Mouse (Mus musculus) MEL (cell line): ENCODE measurements around the gene Fam171a1. TPM values are rescaled to one million over a fixed set of nuclear protein-coding genes. Genes with fewer than 3 reads are reported as not detected.

Experiments used
- DNase-seq: peaks from one replicate; pipeline ENCODE4 v3.0.0; 2011; ENCODE audit warnings: low read depth, low spot score
- H3K27ac ChIP-seq: 2 replicates; pipeline ENCODE4 v1.5.1; 2012; ENCODE audit warnings: low read depth, mild to moderate bottlenecking, control low read depth, low read length, moderate library complexity; ENCODE audit not compliant: control insufficient read depth
- H3K27me3 ChIP-seq, 2 experiments: fragments of 150-350 bp in 1 of 2; sonication (generic) in 1 of 2; 2 replicates each; pipeline ENCODE4 v1.6.1; 2012; ENCODE audit warnings: low read length in 2 of 2, mild to moderate bottlenecking in 2 of 2, improper control_type of control experiment in 1 of 2, moderate library complexity in 1 of 2; ENCODE audit not compliant: insufficient read depth in 2 of 2, control insufficient read depth in 1 of 2
- H3K36me3 ChIP-seq, 2 experiments: 2 replicates each; pipeline ENCODE4 v1.6.1; 2012 to 2014; ENCODE audit warnings: low read length in 2 of 2, improper control_type of control experiment in 1 of 2, inconsistent platforms in 1 of 2, mild to moderate bottlenecking in 1 of 2; ENCODE audit not compliant: insufficient read depth in 2 of 2, control insufficient read depth in 1 of 2
- H3K4me1 ChIP-seq, 2 experiments: fragments of 150-350 bp in 1 of 2; sonication (generic) in 1 of 2; 2 replicates each; pipeline ENCODE4 v1.6.1; 2012; ENCODE audit warnings: low read length in 2 of 2, improper control_type of control experiment in 1 of 2, mild to moderate bottlenecking in 1 of 2; ENCODE audit not compliant: insufficient read depth in 2 of 2, control insufficient read depth in 1 of 2
- H3K4me3 ChIP-seq, 2 experiments: fragments of 150-350 bp in 1 of 2; sonication (generic) in 1 of 2; 2 replicates each; pipeline ENCODE4 v1.5.1; 2012; ENCODE audit warnings: low read depth in 2 of 2, low read length in 2 of 2, mild to moderate bottlenecking in 2 of 2, moderate library complexity in 2 of 2, control low read depth in 1 of 2, improper control_type of control experiment in 1 of 2; ENCODE audit not compliant: control insufficient read depth in 1 of 2, insufficient read depth in 1 of 2
- H3K79me2 ChIP-seq: 2 replicates; pipeline ENCODE4 v1.6.1; 2012; ENCODE audit warnings: mild to moderate bottlenecking, low read length, moderate library complexity; ENCODE audit not compliant: control insufficient read depth, poor library complexity, insufficient read depth
- H3K9ac ChIP-seq: 2 replicates; pipeline ENCODE4 v1.6.1; 2012; ENCODE audit warnings: low read depth, mild to moderate bottlenecking, control low read depth, low read length, moderate library complexity; ENCODE audit not compliant: control insufficient read depth, poor library complexity, severe bottlenecking
- H3K9me3 ChIP-seq: fragments of 150-350 bp; sonication (generic); replicated peaks from 2 replicates; pipeline ENCODE4 v1.6.1; 2012; ENCODE audit warnings: mild to moderate bottlenecking, low read length, improper control_type of control experiment, moderate library complexity; ENCODE audit not compliant: insufficient read depth
- CTCF ChIP-seq, 3 experiments: IDR thresholded peaks in 2 of 3; conservative IDR thresholded peaks in 1 of 3; 2 replicates each; pipeline ENCODE4 v1.5.1; 2011 to 2012; ENCODE audit warnings: low read length in 3 of 3, low read depth in 2 of 3, mild to moderate bottlenecking in 2 of 3, improper control_type of control experiment in 1 of 3, inconsistent platforms in 1 of 3, mixed read lengths in 1 of 3, moderate library complexity in 1 of 3; ENCODE audit not compliant: control insufficient read depth in 1 of 3, insufficient read depth in 1 of 3, poor library complexity in 1 of 3, severe bottlenecking in 1 of 3
- E2F4 ChIP-seq: IDR thresholded peaks from 2 replicates; pipeline ENCODE4 v1.6.1; 2011; ENCODE audit warnings: low read depth, low read length, improper control_type of control experiment, borderline replicate concordance
- ELF1 ChIP-seq: IDR thresholded peaks from 2 replicates; pipeline ENCODE4 v1.6.1; 2014; ENCODE audit warnings: low read depth, mild to moderate bottlenecking, inconsistent platforms, low read length, improper control_type of control experiment, moderate library complexity
- ETS1 ChIP-seq: IDR thresholded peaks from 2 replicates; pipeline ENCODE4 v1.6.1; 2012; ENCODE audit warnings: low read depth, mild to moderate bottlenecking, inconsistent platforms, low read length, improper control_type of control experiment, moderate library complexity
- GATA1 ChIP-seq: IDR thresholded peaks from 2 replicates; pipeline ENCODE4 v1.6.1; 2011; ENCODE audit warnings: low read depth, low read length, improper control_type of control experiment
- JUND ChIP-seq: IDR thresholded peaks from 2 replicates; pipeline ENCODE4 v1.6.1; 2011; ENCODE audit warnings: low read depth, mild to moderate bottlenecking, improper control_type of control experiment, low read length
- MAZ ChIP-seq: IDR thresholded peaks from 2 replicates; pipeline ENCODE4 v1.6.1; 2012; ENCODE audit warnings: low read depth, mild to moderate bottlenecking, inconsistent platforms, low read length, improper control_type of control experiment
- MEF2A ChIP-seq: IDR thresholded peaks from 2 replicates; pipeline ENCODE4 v1.6.1; 2014; ENCODE audit warnings: low read depth, mild to moderate bottlenecking, inconsistent platforms, low read length, improper control_type of control experiment; ENCODE audit not compliant: poor library complexity, insufficient replicate concordance, severe bottlenecking; ENCODE audit errors: extremely low read depth
- MXI1 ChIP-seq: IDR thresholded peaks from 2 replicates; pipeline ENCODE4 v1.6.1; 2011; ENCODE audit warnings: mild to moderate bottlenecking, low read depth, low read length, improper control_type of control experiment
- MYB ChIP-seq: IDR thresholded peaks from 2 replicates; pipeline ENCODE4 v1.6.1; 2011; ENCODE audit warnings: mild to moderate bottlenecking, low read depth, low read length, improper control_type of control experiment
- NELFE ChIP-seq: IDR thresholded peaks from 2 replicates; pipeline ENCODE4 v1.6.1; 2011; ENCODE audit warnings: low read depth, low read length, improper control_type of control experiment
- NRF1 ChIP-seq: IDR thresholded peaks from 2 replicates; pipeline ENCODE4 v1.6.1; 2014; ENCODE audit warnings: low read depth, mild to moderate bottlenecking, inconsistent platforms, low read length, improper control_type of control experiment, moderate library complexity; ENCODE audit not compliant: poor library complexity, insufficient read depth, severe bottlenecking
- POLR2A ChIP-seq, 2 experiments: IDR thresholded peaks; 2 replicates each; pipeline ENCODE4 v1.6.1; 2011 to 2012; ENCODE audit warnings: low read length in 2 of 2, mild to moderate bottlenecking in 2 of 2, control low read depth in 1 of 2, improper control_type of control experiment in 1 of 2, low read depth in 1 of 2, moderate library complexity in 1 of 2; ENCODE audit not compliant: control insufficient read depth in 1 of 2, insufficient read depth in 1 of 2, poor library complexity in 1 of 2
- POLR2AphosphoS5 ChIP-seq: IDR thresholded peaks from 2 replicates; pipeline ENCODE4 v1.6.1; 2012; ENCODE audit warnings: low read depth, borderline replicate concordance, mild to moderate bottlenecking, inconsistent platforms, low read length, moderate library complexity, mixed read lengths
- RAD21 ChIP-seq: IDR thresholded peaks from 2 replicates; pipeline ENCODE4 v1.6.1; 2011; ENCODE audit warnings: mild to moderate bottlenecking, low read depth, low read length, improper control_type of control experiment
- SIN3A ChIP-seq: IDR thresholded peaks from 2 replicates; pipeline ENCODE4 v1.6.1; 2012; ENCODE audit warnings: low read length, improper control_type of control experiment, inconsistent platforms
- SMC3 ChIP-seq: IDR thresholded peaks from 2 replicates; pipeline ENCODE4 v1.6.1; 2011; ENCODE audit warnings: low read depth, low read length, improper control_type of control experiment
- USF1 ChIP-seq: IDR thresholded peaks from 2 replicates; pipeline ENCODE4 v1.6.1; 2014; ENCODE audit warnings: low read depth, mild to moderate bottlenecking, inconsistent platforms, low read length, improper control_type of control experiment, moderate library complexity
- USF2 ChIP-seq, 2 experiments: IDR thresholded peaks; 2 replicates each; pipeline ENCODE4 v1.6.1; 2011 to 2012; ENCODE audit warnings: improper control_type of control experiment in 2 of 2, low read length in 2 of 2, borderline replicate concordance in 1 of 2, inconsistent platforms in 1 of 2, low read depth in 1 of 2, mild to moderate bottlenecking in 1 of 2; ENCODE audit not compliant: insufficient read depth in 1 of 2
- ZNF384 ChIP-seq: IDR thresholded peaks from 2 replicates; pipeline ENCODE4 v1.6.1; 2012; ENCODE audit warnings: low read depth, mild to moderate bottlenecking, inconsistent platforms, low read length, improper control_type of control experiment
- polyA plus RNA-seq, 2 experiments: library from polyadenylated mRNA; stranded (reverse) in 1 of 2; unstranded in 1 of 2; fragments of >175 nt in 1 of 2; fragments of >200 nt in 1 of 2; gene quantifications; 2 replicates each; pipeline versions ENCODE4 v1.2.1 to v1.2.4; 2012; ENCODE audit warnings: low replicate concordance in 2 of 2, low read depth in 1 of 2; ENCODE audit not compliant: insufficient read length in 2 of 2, insufficient read depth in 1 of 2, missing spikeins in 1 of 2
- total RNA-seq: library from RNA; depleted of rRNA; stranded (reverse); fragments of 300-350 nt; gene quantifications from 2 replicates; pipeline ENCODE4 v1.2.3, GENCODE M21; 2012

Fam171a1 gene
- total and polyA plus RNA-seq, 3 experiments: not detected

DNA sequence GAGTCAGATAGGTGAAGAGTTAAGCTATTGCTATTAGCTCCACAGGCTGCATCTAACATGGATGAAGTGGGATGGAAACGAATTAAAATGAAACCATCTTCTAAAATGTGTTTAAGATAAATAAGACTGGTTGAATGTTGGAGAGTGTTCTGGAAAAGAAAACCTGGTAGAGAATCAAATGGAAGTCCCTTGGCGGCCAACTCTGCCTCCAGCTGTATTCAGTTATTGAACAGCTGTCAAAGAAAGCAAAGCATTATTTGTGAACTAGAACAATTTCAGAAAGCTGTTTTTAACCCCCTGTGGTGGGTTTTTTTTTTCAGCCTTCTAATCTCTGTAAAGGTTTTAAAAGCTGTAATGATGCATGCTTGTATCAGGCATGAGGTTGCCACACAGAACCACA, 41.0 kb downstream of the Fam171a1 start:
- Histone ChIP-seq H3K79me2 (no peaks in the 10 kb centered on the region), H3K9ac (no peak overlapping the region), H3K4me3 (no peak overlapping the region), H3K27me3 (no peaks in the 10 kb centered on the region), H3K36me3 (no peaks in the 10 kb centered on the region), H3K27ac (no peak overlapping the region), H3K9me3 (no peaks in the 10 kb centered on the region), H3K4me1 (no peaks in the 10 kb centered on the region)
- DNase-seq: no peak
- TF ChIP-seq MXI1 (no peak), POLR2A (IDR thresholded peaks at IDR 0.05; ENCODE audit: control insufficient read depth in 1 of 2, insufficient read depth in 1 of 2, low read depth in 1 of 2, low read length in 2 of 2, poor library complexity in 1 of 2) (no peak), NRF1 (no peak), MAZ (no peak), E2F4 (no peak), ETS1 (no peak)

DNA sequence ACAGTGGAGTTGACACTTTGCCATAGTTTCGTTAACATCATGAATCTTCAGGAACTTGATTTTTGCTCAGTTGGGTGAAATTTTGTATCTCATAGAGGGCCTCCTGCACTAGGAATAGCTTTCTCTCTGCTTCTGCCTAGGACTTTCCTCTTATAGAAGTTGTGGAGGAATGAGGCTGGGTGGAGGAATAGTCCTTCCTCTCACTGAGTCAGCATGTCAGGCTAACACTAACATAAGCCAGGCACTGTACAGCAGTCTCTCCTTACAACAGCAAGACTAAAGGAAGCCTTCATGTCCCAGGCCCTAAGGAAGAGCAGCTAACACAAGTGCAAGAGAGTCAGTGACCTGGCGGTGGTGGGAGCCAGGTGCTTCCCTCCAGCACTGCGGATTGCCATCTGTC, 43.0 kb downstream of the Fam171a1 start:
- Histone ChIP-seq H3K4me3 (no peak overlapping the region), H3K27me3 (no peaks in the 10 kb centered on the region), H3K9ac (no peak overlapping the region), H3K4me1 (no peaks in the 10 kb centered on the region), H3K27ac (no peak overlapping the region), H3K79me2 (no peaks in the 10 kb centered on the region), H3K36me3 (no peaks in the 10 kb centered on the region), H3K9me3 (no peaks in the 10 kb centered on the region)
- TF ChIP-seq RAD21 (no peak), ETS1 (no peak), USF2 (IDR thresholded peaks at IDR 0.05; ENCODE audit: borderline replicate concordance in 1 of 2, insufficient read depth in 1 of 2, low read depth in 1 of 2, low read length in 2 of 2) (no peak)
- DNase-seq: no peak

GRCm38 (mm10) chr2:3157661-3158344, 43.8 kb downstream of the Fam171a1 start:
- TF ChIP-seq RAD21: no peak
- TF ChIP-seq USF2 (IDR thresholded peaks at IDR 0.05; ENCODE audit: borderline replicate concordance in 1 of 2, insufficient read depth in 1 of 2, low read depth in 1 of 2, low read length in 2 of 2): no peak
- no peak for TF ChIP-seq USF1
- TF ChIP-seq NELFE: no peak
- TF ChIP-seq JUND: no peak
- TF ChIP-seq ZNF384: no peak
- no peak for TF ChIP-seq SMC3
- TF ChIP-seq E2F4: no peak
- TF ChIP-seq ETS1: no peak
- TF ChIP-seq SIN3A: no peak
- TF ChIP-seq POLR2AphosphoS5: no peak
- TF ChIP-seq MEF2A: no peak
- TF ChIP-seq MYB: no peak
- no peak for TF ChIP-seq GATA1
- TF ChIP-seq CTCF (IDR thresholded peaks at IDR 0.05 in 2 of 3, conservative IDR thresholded peaks at IDR 0.05 in 1 of 3; ENCODE audit: control insufficient read depth in 1 of 3, insufficient read depth in 1 of 3, low read depth in 2 of 3, low read length in 3 of 3, poor library complexity in 1 of 3, severe bottlenecking in 1 of 3): no peak
- no peak for TF ChIP-seq ELF1
- H3K9ac ChIP-seq: no peak overlapping the region
- H3K27me3 ChIP-seq: no peaks in the 10 kb centered on the region
- no peaks in the 10 kb centered on the region for H3K36me3 ChIP-seq
- H3K9me3 ChIP-seq: no peaks in the 10 kb centered on the region
- no peaks in the 10 kb centered on the region; a peak in 1 of 4 replicates for H3K4me1 ChIP-seq
- H3K79me2 ChIP-seq: no peaks in the 10 kb centered on the region
- DNase-seq: no peak
- no peak overlapping the region for H3K27ac ChIP-seq
- no peak overlapping the region for H3K4me3 ChIP-seq
